Mouse (Mus musculus) thymus, adult 18-20 months (tissue): ENCODE data around the gene Zfp207.
"Not testable (repeated sequence)": the region's sequence is repeated elsewhere in the genome, so short reads cannot be mapped to it uniquely, and the experiment has no call there.

Source experiments
- DNase-seq, 2 experiments: peaks; one replicate each; pipeline ENCODE4 v3.0.0; 2022; ENCODE audit warnings: mixed read lengths in 2 of 2

Zfp207 gene

DNA sequence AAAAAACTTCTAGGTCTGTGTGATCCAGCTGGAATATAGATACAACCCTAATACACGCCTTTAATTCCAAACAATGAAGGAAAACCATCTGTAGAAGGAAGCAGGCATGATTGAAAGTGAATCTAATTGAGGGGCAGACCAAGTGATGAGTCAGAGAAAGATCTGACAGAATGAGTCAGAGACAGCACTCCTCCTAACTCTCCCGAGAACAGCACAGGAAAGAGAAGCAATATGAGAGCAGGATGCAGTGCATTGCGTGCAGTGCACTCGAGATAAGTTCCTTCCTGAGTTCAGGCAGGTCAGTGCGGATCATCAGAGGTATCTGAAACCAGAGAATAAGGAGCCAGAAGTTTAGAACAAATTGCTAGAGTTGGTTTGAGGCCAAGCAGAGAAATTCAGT, 34.0 kb downstream of the Zfp207 start:
- no peak for DNase-seq

DNA sequence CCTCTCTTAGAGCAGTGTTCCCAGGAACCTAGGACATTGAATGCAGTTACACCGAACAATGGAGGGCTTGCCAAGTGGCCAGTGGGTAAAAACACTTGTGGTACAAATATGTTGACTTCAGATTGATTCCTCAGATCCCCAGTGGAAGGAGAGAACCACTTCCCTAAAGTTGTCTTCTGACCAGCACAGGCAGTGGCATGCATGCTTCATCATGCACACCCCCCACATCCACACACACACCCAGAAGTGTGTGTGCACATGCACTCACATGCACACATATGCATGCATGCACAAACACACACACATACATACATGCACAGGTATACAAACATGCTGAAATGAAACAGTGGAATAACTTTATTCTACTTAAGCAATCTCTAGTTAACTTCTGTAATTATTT, 36.7 kb downstream of the Zfp207 start:
- DNase-seq = no peak

DNA sequence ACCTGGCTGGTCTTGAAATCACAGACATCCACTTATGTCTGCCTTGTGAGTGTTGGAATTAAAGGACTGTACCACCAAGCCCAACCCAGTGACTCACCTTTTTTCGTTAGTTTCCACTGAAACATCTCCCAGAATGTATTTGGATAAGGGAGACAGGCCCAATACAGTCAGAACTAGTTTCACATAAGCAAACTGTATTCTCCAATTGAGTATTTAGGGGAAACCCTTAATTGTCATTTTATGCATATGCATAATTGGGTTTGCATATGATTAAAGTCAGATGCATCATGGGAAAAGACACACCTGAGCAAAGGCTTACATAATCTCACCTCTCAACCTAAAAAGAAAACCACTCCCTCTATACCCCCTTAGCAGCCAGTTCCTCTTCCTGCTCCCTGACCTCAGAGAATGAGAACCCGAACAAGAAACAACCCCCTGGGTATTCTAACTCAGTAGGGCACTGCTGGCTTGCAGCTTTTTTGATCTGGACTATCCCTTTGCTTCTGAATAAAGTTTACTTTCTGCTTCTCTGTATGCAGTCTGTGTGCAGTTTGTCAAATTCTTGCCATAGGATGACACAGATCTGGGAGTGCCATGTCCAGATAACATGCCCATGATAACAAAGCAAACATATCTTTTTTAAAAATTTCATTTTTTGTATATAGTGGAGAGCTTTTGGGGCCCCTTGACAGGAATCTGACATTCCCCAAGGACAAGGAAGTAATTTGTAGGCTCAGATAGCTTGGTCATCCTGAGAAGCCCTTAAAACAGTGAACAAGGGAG, 37.3 kb downstream of the Zfp207 start:
- DNase-seq = no peak

DNA sequence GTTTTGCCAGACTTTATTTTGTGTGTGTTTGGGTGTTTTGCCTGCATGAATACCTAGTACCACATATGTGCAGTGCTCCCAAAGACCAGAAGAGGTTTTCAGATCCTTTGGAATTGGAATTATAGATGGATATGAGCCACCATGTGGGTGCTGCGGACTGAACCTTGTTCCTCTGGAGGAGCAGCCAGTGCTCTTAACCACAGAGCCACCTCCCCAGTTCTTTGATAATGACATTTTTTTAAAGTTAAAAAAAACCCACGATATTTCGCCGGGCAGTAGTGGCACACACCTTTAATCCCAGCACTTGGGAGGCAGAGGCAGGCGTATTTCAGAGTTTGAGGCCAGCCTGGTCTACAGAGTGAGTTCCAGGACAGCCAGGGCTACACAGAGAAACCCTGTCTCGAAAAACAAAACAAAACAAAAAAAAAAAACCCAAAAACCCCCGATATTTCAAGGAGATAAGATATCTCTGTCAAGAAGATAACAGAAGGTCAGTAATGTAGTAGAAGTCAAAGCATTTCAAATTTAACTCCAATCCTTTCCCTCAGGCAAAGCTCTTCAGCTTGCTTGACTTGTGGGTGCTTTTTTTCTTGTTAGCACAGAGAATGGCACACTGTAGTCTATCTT, 38.5 kb downstream of the Zfp207 start:
- no peak for DNase-seq

DNA sequence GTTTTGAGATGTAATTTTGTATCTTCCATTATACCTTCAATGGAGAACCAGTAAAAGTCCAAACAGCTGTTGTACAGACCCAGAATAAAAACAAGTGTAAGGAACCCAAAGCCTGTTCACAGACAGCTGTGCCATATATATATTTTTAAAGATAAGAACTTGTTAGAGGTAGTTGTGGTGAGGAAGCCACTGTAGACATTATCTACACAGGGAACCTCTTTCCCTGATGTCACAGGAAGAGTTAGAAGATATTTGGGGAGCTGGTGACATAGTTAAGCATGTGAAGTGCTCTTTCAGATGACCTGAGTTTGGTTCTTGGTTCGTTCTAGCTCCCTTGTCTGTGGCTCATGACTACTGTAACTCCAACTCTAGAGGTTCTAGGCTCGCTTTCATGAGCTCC, 41.6 kb downstream of the Zfp207 start:
- DNase-seq = no peak

DNA sequence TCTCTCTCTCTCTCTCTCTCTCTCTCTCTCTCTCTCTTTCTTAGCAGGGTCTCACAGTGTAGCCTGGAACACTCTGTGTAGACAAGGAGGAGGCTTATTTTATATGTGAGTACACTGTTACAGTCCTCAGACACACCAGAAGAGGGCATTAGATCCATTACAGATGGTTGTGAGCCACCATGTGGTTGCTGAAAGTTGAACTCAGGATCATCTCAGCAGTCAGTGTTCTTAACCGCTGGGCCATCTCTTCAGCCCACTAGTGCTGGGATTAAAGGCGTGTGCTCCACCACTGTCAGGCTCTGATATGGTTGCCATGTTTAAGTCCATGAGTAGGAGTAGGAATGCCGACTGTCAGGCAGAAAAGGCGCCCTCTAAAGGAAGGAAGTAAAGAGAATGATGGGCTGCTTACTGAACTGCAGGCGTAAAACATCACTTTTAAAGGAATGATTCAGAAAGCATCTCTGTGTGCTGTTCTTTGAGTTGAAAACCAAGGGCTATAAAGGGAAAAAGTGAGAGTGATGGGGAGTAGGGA, 42.2 kb downstream of the Zfp207 start:
- DNase-seq = no peak

DNA sequence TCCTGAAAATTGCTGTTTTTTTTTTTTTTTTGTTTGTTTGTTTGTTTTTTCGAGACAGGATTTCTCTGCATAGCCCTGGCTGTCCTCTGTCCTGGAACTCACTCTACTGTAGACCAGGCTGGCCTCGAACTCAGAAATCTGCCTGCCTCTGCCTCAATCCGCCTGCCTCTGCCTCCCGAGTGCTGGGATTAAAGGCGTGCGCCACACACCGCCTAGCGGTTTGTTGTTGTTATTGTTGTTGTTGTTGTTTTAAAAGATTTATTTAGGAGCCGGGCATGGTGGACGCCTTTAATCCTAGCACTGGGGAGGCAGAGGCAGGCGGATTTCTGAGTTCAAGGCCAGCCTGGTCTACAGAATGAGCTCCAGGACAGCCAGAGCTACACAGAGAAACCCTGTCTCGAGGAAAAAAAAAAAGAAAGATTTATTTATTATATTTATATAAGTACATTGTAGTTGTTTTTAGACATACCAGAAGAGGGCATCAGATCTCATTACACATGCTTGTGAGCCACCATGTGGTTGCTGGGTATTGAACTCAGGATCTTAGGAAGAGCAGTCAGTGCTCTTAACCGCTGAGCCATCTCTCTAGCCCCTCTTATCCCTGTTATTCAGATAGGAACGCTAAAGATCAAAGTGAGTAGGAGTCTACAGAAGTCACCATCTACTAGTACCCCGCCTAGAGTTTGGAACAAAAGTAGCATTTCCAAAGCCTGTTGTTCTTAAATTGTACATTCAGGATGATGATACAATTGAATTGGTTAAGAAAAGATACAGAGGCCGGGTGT, 43.1 kb downstream of the Zfp207 start:
- DNase-seq = not testable (repeated sequence)

DNA sequence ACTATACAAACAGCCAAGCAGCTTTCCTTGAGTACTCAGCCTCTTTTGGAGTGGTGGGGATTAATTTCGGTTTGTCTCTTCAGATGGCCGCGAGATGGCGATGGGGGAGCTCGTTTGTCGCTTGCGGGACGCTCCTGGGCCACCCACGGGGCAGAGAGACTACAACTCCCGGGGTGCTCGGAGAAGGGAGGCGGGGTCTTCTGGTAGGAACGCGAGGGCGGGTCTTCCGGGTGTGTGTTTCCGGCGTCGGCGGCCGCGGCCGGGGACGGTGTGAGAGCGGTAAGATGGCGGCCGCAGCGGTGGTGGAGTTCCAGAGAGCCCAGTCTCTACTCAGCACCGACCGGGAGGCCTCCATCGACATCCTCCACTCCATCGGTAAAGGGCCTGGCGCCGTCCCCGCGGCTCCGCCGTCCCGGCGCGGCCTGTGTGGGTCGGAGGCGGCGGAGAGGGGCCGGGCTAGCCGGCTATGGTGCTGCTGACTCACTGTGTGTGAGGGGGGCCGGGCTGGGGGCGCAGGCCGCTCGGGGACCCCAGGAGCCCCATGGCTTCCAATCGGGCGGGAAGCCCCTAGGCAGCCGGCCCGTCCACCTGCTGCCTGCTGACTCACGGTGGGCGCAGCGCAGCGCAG, 45.4 kb downstream of the Zfp207 start, which contains the start of gene Psmd11:
Gene Psmd11, plus strand, starts transcription at position 235 of the 628 bp plus-strand sequence.
- DNase-seq = peak; percentile 93 to 95

DNA sequence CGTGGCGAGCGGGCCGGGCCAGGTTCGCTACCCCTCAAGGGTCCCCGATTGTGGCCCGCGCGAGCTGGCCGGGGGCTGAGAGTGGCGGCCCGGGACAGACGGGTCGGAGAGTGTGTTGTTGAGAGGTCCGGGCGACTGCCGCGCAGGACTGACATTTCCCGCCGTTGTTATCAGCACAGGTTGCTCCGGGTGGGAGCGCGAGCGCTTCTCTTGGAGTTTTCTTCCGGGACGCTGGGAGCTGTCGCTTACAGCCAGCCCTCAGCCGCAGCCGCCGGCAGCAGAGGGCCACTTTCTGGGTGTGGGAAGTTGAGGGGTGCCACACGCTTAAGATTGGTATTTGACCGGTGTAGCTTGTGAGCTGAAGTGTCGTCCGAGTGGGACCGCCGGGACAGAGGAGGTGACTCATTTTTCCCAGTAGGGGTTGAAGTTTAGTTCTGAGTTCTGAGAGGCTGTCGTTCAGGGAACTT, 46.0 kb downstream of the Zfp207 start:
- DNase-seq = peak; percentile 29 to 35

DNA sequence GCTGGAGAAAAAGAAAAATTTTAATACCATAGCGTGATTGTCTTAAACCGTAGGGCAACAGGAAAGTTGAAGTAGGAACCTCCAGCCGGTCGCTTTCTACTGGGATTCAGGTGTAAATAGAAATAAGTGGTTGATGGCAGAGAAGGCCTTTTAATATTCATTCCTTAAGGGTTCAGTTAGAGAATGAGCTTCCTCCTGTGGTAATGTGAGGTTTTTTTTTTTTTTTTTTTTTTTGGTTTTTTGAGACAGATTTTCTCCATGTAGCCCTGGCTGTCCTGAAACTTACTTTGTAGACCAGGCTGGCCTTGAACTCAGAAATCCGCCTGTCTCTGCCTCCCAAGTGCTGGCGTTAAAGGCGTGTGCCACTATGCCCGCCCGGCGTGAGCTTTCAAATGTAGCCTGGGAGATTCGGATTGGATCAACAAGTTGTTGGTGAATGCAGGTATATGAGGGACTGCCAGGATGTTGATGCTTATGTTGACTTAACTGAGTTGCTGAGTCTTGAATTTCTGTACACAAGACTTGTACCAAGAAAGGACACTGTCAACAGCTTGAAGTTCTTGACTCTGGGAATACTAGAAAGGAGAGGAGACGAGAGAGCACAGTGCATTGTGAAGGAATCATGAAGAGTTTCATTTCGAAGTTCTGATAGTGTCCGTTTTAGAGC, 46.6 kb downstream of the Zfp207 start:
- no peak for DNase-seq

DNA sequence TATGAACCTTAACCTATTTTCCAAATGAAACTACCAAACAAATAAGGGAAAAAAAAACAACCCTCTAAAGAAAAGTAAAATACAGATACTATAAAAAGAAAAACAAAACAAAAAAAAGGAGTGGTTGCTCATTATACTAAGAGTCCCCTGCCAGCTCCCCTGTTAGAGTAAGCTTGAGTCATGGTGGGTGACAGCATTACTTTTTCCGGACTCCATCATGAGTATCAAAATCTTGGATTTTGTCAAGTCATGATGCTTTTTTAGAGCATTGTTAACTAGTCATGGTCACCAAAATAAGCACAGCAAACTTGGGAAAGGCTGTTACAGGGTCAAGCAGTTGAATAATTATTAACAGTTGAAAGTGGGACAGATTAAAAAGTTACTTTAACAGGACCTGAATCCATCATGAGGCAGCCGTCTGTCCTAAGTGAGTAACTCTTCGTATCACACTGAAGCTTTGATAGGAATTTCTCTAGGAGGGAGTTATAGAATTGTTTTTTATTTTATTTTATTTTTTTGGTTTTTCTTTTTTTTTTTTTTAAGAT, 47.4 kb downstream of the Zfp207 start:
- DNase-seq = no peak

DNA sequence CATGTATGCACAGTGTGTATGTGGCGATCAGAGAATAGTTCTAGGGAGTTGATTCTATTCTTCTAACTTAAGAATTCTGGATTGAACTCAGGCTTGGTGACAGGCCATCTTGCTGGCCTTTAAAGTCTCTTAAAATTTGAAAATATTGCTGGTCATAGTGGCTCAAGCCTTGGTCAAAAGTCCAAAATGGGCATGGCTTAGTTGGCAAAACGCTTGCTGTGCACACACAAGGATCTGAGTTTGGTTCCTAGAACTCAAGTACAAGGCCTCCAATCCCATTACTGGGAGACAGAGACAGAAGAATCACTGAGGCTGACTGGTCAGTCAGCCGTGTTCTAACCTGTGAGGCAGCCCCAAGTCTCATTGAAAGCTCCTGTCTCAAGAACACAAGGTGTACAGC, 63.8 kb downstream of the Zfp207 start:
- DNase-seq = no peak

DNA sequence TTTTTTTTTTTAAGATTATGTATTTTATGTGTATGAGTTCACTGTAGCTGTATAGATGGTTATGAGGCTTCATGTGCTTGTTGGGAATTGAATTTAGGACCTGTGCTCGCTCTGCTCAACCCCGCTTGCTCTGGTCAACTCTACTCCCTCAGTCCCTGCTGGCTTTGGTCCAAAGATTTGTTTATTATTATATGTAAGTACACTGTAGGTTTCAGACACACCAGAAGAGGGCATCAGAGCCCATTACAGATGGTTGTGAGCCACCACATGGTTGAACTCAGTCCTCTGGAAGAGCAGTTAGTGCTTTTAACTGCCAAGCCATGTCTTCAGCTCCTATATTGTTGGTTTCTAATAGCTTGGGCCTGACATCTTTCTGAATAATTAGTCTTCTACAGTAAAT, 66.8 kb downstream of the Zfp207 start:
- no peak for DNase-seq

DNA sequence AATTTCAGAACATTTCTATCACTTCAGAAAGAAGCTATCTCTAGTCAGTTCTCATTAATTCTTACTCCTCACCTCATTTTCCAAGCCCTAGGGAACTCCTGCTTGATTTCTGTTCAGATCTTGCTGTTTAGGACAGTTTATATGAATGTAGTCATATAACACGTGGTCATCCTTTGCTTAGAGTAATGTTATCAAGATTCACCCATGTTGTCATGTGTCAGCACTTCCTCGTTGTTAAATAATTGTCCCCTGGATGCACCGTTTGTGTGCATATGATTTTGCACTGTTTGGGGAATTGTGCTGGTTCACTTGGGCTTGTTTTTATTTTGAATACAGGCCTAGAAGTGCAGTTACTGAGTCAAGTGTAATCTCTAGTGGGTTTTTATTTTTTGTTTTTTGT, 69.2 kb downstream of the Zfp207 start:
- DNase-seq = no peak

DNA sequence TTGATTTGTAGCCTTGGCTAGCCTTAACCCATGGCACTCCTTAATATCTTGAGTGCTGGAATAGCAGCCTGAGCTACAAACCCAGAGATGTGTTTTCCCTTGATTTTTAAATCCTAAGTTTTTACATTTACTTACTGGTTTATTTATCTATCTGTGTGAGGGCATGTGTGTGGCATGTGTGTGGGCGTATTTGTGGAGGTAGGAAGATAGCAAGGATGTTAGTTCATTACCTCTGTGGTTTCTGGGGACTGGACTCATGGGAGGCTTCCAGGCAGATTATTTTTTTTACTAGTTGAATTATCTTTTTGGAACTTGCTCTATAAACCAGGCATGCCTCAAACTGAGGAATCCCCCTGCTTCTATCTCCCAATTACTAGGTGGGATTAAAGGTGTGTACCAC, 70.1 kb downstream of the Zfp207 start:
- no peak for DNase-seq
